Mouse (Mus musculus): ENCODE measurements around the gene Dnaic1.
"Not testable (repeated sequence)": the region's sequence is repeated elsewhere in the genome, so short reads cannot be mapped to it uniquely, and the experiment has no call there.

The Dnaic1 gene

DNA sequence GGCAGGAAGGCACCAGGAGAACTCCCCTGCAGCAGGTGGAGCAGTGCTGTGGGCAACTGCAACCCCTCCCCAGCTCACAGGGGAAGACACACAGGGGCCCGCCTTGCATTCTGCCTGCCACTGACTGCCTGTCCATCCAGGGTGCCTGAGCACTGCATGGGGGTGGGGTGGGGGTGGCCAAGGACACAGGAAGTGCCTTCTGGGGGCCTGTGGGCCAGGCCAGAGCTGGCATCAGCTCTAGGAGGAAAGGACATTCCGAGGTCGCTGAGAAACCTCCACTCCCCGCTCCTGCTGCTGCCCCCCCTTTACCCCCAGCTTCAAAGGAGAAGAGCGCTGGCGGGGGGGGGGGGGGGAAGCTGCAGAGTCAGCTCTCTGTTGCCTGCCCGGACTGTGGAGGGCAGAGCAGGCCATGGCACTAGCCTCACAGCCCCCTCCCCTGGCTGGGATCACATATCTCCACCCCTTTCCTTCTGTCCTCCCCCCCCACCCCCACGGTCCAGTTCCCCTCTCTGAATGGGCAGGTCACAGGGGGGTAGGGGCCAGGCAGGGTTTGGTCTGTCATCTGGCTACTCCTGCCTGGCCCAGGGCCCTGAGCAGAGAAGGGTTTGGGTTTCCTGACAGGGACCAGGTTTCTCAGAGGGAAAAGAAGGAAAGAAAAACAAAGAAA, 95.6 kb downstream of the Dnaic1 start:
- DNase-seq (ENCODE audit: low read depth) = no peak

DNA sequence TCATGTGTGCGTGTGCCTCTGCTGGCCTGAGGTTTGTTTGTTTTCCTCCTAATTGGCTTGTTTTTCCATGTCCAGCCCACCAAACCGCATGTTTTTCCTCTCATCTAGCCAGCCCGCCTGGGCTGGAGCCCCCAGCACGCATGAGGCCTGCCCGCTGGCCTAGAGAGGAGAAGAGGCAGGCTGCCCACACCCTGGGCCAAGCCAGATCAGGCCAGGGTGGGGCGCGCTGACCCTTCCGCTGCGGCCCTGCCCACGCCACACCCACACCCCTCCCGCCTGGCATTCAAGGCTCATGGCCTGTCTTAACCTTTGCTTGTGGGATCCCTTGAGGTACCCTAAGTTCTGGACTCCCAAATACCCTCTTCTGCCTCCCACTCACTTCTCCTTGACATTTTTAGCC, 97.1 kb downstream of the Dnaic1 start:
- DNase-seq (ENCODE audit: low read depth) = no peak

DNA sequence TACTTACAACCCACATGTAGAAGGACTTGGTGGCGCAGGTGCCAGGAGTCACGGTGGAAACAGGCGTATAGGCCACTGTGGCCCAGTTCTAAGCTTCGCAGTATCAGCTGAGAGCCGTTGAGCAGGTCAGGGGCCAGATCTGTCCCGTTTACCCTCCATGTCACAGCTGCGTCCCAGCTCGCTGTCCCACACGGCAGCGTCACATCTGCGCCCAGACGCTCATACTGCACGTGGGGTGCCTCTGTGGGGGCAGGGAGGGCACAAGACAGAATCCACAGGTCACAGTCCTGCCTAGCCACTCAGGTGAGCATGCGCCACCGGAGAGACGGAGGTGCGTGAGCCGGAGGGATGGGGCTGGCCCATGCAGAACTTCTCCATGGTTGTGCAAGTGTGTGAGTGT, 101.3 kb downstream of the Dnaic1 start:
- DNase-seq (ENCODE audit: low read depth) = no peak

DNA sequence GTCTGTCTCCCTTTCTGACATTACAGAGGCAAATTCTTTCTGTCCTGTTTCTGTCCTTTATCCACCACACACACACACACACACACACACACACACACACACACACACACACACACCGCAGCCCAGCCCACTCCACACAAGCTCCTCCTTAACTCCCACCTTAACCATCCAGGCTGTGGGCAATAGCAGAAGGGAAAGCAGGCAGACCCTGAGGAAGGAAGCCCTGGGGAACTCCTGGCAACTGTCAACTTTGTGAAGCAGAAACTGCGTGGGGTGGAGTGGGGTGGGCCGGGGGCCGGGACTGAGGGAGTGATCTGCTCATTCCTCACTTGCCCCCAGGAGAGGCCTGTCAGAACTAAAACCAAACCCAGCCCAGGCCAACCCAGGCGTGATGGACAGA, 101.9 kb downstream of the Dnaic1 start:
- no peak for DNase-seq (ENCODE audit: low read depth)

DNA sequence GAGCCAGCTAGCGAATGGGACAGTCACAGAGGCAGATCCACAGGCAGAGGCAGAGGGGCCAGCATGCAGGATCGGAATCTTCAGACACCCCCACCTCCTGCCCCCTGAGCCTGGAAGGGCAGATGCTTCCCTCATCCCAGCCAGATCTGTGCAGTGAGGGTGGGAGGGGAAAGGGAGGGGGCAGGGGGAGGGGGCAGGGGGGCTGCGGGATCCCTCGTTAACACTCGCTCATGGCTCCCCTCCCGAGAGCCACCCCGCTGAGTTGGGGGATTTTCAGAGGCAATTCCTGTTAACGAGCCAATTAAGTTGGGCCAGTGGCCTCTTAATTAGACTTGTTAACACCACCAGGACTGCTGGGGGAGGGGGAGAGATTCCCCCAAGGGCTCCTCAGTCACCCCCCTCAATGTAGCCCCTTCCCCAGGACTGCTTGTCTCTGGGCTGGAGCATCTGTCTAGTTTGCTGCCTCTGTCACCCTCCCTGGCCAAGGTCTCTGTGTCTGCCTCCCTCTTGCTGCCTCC, 102.4 kb downstream of the Dnaic1 start:
- DNase-seq (ENCODE audit: low read depth) = no peak

DNA sequence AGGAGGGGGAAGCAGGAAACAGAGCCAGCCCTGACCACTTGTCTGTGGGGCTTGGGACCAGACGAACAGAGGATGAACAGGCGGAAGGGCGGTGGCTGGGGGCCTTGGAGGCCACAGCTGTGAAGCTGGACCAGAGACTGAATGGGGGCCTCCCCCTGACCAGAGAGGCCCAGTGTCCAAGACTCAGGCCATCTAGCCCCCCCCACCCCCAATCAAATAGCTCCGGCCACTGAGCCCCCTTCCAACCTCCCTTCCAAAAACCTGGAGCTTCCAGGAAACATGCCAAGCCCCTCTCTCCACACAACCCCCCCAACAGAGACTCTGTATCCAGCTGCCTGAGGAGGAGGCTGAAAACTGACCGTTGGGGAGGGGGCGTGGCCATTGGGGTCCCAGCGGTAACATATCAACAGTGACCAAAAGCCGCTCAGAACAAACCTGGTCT, 103.0 kb downstream of the Dnaic1 start:
- DNase-seq (ENCODE audit: low read depth) = no peak

DNA sequence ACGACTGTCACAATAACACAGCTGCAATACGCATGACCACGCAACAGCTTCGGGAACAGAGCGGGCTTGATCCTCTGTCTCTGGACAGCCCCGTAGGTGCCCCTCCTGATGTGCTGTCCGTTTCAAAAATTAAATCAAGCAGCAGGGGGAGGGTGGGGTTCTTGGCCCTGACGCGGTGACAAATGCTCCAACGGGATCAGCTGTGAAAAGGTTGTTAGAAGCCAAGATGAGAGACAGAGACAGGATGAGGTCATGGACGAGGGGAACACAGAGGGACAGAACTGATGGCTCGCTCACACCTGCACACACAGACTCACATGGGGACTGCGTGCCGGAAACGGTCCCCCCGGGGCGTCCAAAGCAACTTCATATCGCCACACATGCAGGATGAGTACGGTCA, 103.6 kb downstream of the Dnaic1 start:
- DNase-seq (ENCODE audit: low read depth) = no peak

DNA sequence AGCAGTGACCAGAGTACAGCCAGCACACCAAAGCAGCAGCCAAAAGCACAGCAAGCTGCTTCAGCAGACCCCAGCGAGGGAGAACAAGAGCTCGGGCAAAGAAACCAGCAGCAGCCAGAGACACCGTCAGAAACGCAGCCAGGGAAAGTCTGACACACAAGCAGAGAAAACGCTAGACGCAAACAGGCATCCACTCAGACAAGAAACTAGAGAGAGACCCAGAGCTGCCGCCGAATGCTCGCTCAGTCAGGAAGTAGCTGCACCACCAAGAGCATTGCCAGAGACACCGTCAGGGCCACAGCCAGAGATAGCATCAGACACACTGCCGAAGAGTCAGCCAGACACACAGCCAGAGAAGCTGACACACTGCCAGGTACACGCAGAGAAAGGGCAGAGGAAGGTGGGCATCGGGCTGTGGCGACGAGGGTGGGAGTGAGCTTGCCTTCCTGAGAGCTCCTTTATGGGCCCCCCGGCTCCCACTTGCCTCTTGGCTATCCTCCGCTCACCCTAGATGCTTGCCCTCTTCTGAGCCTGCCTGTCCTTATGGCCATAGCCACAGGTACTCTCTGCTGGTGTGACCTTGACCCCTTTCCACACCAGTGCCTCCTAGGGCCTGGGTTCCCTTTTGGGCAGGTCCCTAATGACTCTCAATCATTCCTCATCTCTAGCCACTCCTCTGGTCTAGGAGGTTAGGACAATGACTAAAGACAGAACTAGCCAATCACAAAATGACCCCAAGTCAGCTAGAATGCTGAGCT, 106.9 kb downstream of the Dnaic1 start:
- no peak for DNase-seq (ENCODE audit: low read depth)

DNA sequence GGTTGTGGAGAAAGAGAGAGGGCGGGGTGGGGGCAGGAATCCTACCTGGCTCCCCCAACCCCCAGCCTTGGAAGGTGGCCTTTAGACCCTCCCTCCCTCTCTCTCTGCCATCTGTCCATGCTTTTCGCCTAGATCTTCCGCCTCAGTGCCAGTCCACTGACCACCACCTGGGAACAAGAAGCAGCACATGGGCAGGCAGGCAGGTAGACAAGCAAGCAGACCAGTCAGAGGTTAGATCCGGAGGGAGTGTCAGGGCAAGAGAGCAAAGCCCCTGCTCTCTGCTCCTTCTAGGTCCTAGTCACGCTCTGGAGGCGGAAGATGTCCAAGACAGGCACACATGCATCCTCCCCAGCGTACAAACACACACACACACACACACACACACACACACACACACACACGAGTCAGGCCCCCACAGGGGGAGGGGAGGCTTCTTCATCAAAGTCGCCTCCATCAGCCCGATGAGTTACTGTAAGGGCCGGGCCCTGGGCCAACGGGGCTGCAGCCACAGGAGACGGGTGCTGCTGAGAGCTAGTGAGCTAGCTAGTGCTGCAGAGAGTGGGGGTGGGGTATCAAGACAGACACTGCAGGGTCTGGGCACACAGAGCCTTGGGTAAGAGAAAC, 107.5 kb downstream of the Dnaic1 start:
- no peak for DNase-seq (ENCODE audit: low read depth)

DNA sequence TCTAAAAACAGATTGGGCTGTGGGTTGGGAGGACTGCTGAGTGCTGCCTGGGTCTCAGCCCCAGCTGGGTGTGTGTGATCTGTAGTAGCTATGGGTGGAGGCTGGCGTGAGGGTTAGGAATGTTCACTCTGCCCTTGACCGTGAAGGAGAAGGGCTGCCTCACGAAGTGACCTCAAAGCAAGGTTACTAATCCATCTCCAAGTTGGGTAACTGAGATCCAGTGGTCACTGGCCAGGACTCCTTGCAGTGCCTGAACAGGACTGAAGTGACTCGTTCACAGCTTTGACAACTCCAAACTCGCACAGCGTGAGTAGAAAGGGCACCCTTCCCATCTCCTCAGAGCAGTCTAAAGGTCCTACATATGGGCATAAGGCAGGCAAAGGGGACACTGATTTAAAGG, 109.3 kb downstream of the Dnaic1 start:
- DNase-seq (ENCODE audit: low read depth) = no peak

DNA sequence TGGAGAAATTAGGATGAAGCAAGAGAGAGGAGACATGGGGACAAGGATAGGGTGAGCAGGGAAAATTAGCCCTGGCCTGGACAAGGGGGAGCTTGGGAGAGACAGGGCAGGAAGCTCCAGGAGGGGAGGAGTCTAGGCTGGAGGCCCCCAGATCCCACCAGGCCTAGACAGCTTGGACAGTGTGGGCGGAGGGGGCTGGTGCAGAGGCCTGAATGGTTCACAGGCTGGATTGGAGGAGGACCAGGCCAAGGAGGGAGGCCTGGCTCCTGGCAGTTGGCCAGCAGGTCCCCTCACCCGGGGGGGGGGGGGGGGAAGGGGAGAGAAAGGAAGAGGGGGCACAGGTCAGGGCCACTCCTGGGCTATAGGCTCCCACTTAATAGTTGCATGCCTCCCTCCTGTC, 109.7 kb downstream of the Dnaic1 start:
- no peak for DNase-seq (ENCODE audit: low read depth)

DNA sequence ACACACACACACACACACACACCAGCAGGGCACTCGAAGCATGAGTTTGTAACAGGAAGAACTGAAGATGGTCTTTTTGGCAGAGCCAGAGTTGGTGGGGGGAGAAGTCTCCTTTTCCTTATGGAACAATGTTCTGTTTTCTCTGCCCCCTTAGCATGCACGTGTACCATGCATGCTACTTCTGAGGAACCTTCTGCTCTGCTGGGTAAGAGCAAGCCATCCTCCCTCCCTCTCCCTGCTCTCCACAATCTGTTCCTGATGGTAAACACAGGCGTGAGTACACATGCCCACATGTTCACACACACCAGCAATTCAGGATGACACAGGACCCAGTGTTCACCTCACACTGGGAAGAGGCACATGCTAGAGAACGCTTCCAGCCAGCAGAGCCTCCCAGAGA, 111.6 kb downstream of the Dnaic1 start:
- DNase-seq (ENCODE audit: low read depth) = no peak

DNA sequence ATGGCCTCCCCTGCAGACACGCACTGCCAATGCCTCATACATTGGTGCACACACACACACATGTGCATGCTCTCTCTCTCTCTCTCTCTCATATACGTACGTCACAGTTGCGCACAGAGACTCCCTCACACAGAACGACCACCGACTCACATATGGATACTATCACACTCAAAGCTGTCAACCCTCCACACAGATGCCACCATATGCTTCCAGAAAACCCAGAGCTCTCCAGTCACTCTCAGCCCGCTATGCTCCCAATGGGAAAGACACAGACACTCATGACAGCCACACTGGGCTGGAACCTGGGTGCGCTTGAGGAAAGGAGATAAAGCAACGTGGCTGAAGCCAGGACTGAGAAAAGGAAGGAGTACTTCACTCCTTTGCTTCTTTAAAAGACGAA, 112.4 kb downstream of the Dnaic1 start:
- DNase-seq (ENCODE audit: low read depth) = no peak

DNA sequence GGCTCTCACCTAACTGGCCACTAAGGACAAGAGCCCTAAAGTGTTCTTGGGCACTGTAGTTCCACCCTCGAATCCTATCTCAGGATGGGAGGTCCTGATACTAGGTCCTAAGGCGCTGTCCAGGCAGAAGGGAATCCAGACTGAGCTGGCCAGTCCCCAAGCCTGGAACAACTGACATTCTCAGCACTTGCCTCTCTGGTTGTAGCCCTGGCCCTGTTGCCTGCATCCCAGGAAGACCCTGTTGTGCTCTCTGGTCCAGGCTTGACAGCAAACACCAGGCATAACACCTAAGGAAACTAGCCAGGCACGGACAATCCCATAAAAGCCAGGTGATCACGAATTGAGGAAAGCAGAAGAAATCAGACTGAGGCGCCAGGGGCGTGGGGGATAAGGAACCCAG, 113.2 kb downstream of the Dnaic1 start:
- DNase-seq (ENCODE audit: low read depth) = no peak

DNA sequence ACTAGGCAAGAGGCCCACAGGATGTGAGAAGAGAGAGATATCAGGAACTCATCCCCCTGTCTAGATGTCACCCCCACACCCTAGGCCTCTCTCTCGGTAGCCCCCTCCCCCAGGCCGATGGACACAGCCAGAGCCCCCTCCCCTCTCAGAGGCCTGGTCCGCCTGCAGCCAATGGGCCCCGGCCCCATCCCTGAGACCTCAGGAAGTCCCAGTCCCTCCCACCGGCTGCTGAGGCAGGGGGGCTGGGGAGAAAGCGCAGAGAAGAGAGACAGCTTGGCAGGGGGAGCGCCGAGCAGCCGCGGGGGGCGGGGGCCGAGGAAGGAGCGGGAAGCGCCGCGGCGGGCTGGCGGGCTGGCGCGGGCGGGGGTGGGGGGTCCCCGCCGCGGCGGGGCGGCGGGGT, 113.7 kb downstream of the Dnaic1 start:
- DNase-seq (ENCODE audit: low read depth) = not testable (repeated sequence)

DNA sequence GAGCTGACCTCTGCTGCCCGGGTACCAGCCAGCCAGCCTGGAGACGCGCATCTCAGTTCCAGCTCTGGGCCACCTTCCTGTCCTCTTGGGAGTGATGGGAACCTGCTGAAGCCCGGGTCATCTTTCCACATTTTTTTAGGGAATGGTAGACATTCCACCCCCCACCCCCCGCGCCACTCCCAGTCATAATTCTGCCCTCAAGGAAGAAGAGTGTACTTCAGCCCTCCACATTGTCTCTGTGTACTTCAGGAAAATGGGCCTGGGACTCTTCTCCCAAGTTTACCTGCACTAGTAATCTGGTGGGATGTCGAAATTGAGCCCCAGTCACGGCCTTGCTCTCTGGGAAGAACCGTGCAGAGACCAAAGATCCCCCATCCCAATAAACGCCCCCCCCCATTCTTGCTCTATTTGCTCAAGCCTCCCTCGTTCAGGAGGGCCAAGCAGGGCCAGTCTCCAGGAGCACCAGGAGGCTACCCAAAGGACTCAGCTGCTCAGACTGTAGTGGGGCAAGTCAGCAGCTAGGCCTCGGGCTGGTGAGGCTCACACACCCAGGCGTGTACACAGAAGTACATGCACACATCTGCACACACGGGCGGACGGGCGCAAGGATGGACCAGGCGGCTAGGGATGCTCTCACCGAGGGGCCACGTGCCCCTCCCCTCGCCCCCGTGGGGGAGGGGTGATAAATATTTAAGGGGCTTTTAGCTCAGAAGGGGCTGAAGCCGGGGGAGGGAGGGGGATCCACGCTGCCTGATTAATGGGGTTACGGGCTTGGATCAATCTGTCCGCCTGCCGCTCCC, 114.8 kb downstream of the Dnaic1 start:
- DNase-seq (ENCODE audit: low read depth) = not testable (repeated sequence)

DNA sequence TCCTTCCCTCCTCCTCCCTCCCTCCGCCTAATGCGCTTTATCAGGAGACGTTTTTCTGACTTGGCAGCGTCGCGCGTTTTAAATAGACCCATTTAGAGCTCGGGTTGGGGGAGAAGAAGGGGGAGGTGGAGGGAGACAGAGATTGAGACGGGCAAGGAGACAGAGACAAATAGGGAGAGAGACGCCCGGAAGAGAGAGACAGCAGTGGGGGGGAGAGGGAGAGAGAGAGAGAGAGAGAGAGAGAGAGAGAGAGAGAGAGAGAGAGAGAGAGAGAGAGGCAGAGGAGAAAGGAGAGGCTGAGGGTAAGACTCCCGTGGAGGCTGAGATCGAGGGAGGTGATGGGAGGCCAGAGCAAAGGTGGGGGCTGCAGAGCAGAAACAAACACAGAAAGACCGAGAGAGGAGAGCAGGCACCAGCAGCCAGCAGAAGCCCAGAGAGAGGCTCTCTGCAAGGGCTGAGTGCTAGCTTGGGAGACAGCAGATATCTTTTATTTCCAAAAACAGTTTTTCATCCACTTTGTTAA, 115.4 kb downstream of the Dnaic1 start:
- DNase-seq (ENCODE audit: low read depth) = not testable (repeated sequence)

DNA sequence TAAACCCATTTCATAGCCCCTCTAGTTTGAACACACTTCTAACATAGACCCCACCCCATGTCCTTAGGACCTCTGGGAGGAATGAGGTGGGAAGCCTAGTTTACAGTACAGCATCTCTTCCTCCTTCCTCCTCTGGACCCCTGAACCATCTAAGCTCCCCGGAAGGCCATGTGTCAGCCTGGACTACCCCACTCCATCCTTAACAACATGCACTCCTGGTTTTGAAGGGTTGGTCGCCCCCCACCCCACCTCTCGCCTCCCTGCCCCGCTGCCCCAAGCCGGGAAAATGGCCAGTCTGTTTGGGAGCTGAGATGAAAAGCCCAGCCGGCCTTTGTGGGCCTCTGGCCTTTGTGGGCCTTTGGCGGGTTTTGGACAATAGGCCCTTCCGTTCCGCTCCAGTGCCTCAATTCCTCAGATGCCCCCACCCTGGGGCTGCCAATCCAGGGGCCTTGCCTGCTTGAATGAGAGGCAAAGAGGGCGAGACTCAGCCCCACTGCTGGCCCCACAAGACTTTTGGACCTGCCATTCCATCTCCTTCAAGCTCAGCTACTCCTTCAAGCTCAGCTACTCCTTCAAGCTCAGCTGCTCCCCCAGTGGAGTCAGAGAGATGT, 116.4 kb downstream of the Dnaic1 start:
- DNase-seq (ENCODE audit: low read depth) = not testable (repeated sequence)

Data from 416B (cell line).